Mouse (Mus musculus) heart, adult 8-10 months (tissue): ENCODE data around the gene P3h1. TPM values are rescaled to one million over a fixed set of nuclear protein-coding genes. Genes with fewer than 3 reads are reported as not detected.

Experiments
- DNase-seq: peaks from one replicate; pipeline ENCODE4 v3.0.0; 2022; ENCODE audit warnings: low spot score
- total RNA-seq, 4 experiments: library from RNA; stranded (reverse); gene quantifications; 2 replicates each; pipeline ENCODE4 v1.2.4; 2022

Gene P3h1
- total RNA-seq, 4 experiments from 2014 or later: 9.1 to 10.8 (median 10.3) TPM

DNA sequence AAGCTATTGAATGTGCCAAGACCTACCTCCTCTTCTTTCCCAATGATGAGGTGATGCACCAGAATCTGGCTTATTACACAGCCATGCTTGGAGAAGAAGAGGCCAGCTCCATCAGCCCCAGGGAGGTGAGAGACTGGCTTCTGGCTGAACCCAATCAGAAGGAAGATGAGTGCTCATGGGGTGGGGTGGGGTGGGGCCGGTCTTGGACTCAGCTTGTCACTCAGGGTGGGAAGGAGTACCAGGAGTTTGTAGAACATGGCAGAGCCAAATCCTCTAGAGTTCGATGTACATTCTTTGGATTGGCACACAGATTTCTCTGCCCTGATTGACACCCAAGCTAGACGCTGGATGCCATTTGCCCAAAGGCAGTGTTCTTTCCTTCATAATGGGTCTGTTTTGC, 5.9 kb downstream of the P3h1 start:
- no peak for DNase-seq

DNA sequence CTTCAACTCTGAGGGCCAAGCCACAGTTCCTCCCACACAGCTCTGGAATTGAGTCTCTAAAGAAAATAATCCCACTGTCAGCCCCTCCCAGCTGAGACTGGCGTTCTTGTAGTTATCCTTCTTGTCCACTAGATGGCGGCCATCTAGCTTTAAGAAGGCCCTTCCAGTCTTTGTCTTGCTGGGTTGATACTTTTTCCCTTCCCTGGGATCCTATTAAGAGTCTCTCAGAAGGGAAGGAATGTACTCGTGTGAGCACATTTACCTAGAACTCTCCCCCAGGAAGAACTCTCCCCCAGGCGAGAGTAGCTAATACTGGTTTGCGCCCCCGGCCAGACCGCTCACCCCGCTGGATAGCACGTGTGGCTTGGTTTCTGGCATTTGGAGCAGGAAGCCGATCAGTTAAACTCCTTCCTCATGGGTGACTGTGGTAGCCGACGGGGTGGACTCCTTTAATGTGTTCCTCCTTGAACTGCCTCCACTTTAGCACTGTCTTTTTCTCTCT, 6.5 kb downstream of the P3h1 start:
- peak; percentile 62 for DNase-seq

DNA sequence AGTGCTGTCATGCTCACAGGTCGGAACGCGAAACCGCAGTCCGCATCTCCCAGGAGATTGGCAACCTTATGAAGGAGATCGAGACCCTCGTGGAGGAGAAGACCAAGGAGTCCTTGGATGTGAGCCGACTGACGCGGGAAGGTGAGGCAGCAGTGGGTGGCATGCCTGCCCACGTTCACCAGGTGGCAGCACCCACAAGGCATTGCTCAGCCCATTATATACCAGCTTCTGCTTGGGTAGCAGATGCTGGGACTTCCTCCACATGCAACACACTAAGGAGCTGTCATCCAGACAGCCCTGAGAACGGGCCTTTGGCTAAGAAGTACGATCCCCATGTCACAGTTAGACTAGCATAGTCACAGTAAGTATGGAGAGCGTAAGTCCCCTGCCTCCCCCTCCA, 8.9 kb downstream of the P3h1 start:
- DNase-seq: no peak

DNA sequence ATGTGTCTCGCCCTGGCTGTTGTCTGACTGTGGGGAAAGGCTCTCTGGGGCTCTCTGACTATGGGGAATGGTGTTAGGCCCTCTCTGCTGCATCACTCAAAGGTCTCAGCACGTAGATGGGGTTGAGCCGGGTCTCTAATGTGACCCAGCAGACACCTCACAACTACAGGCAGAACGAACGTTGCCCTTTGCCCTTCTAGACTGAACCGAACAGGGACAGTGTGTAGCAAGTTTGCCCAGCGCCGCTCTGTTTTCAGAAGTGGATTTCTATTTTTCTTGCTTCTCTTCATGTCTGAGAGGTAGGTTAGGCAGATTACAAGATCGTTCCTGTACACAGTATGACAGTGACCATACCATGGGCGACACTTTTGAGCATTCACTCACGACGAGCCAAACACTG, 9.9 kb downstream of the P3h1 start:
- no peak for DNase-seq

DNA sequence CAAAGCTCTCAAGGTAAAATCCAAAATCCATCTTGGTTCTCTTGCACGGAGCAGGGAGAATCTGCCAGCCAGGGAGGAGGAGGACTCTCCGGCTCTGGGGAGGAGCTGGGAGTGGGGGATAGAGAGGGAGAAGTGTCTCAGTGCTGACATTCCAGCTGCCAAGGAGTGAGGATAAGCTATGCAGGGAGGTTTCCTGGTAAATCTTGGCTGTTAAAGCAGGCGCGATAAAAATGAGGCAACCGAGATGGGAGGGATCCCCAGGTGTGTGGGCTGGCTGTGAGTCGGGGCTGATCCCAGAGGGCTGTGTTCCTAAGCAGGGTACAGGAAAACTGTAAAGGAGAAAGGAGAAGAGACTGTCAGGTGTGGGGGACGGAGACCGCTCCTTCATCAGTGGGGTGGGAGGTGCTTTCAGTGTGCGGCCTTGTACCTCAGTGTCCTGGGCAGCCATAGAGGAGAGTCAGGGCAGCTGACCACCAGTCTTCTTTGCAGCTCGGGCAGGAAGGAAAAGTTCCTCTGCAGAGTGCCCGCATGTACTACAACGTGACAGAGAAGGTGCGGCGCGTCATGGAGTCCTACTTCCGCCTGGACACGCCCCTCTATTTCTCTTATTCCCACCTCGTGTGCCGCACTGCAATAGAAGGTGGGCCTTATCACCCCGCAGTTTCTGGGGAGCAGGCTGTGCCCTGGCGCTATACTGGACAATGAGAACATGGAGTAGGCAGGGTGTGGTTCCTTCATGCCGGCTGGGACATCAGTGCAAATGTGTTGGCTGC, 11.9 kb downstream of the P3h1 start:
- no peak for DNase-seq

DNA sequence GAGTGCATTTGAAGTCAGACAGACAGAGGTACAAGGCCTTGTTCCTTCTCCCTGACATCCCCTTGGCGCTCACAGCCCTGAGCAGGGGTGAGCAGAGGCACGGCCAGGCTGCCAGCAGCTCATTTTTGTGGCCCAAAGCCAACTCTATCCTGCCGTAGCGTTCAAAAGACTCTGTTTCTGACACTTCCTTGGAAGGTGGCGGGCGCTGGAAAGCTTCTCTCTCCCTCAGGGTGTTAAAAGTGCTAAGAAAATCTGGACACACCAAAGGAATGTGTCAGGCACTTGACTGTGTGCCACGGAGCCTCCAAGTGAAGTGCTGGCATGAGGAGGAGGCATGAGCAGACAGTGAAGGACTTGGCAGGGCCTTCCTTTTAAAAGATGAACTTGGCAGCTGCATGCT, 12.8 kb downstream of the P3h1 start:
- DNase-seq: no peak

DNA sequence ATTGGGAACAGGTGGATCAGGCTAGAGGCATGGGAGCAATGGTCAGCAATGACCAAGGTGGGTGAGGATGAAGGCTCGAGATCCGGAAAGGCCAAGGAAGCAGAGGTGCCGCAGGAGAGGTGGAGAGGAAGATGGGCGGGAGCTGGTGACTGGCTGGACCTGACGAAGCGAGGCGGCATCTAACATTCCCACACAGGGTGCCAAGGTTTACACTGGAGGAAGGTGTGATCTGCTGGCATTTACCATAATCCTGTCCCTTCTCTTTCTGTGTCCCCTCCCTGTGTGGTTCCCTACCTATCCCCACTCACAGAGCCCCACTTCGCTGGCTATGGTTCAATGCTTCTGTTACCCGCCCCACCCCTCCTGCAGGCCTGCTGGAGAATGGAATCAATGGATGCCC, 13.2 kb downstream of the P3h1 start:
- no peak for DNase-seq

DNA sequence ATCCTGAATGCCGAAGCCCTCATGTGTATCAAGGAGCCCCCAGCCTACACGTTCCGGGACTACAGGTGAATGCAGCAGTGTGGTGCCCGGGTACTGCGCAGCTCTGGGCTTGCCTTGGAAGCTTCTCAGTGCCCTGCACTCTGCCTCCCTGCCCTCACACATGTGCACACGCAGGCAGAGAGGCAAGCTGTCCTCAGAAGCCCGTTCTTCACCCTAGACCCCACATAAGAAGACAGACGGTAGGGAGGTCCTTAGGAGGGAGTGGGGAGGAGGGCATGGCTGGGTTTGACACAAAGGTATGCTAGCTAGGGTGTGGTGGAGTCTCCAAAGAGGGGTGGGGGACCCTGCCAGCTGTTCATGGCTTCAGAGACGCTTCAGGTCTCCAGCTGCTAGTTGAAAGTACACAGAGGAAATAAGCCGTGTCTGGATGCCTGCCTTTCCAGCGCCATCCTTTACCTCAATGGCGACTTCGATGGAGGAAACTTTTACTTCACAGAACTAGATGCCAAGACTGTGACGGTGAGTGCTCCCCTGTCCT, 14.0 kb downstream of the P3h1 start:
- DNase-seq: no peak

DNA sequence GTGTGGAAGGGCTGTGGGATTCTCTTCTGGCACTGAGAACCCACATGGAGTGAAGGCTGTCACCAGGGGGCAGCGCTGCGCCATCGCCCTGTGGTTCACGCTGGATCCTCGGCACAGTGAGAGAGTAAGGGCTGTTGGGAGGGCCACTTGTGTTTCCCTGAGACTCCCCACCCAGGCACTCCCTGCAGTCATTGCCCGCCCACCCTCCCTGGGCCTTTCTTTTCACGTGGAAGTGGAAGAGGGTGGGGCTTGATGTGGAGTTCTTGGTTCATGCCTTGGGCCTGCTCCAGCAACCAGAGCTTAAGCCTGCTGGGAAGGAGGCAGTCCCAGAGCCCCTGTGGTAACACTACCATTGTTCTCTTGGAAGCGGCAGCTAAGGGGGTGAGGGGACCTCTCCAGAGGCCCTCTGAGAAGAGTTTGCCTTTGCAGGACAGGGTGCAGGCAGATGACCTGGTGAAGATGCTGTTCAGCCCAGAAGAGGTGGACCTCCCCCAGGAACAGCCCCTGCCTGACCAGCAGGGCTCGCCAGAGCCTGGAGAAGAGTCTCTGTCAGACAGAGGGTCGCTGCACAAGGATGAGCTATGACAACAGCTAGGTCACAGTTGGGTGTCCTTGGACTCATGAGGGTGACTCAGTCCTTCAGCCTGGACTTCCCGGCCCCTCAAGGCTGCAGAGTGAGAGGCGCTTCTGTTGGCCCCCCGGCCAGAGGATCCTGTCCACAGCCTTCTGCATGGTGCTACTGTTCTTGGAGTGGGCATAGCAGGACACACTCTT, 14.9 kb downstream of the P3h1 start:
- DNase-seq: peak; percentile 85

DNA sequence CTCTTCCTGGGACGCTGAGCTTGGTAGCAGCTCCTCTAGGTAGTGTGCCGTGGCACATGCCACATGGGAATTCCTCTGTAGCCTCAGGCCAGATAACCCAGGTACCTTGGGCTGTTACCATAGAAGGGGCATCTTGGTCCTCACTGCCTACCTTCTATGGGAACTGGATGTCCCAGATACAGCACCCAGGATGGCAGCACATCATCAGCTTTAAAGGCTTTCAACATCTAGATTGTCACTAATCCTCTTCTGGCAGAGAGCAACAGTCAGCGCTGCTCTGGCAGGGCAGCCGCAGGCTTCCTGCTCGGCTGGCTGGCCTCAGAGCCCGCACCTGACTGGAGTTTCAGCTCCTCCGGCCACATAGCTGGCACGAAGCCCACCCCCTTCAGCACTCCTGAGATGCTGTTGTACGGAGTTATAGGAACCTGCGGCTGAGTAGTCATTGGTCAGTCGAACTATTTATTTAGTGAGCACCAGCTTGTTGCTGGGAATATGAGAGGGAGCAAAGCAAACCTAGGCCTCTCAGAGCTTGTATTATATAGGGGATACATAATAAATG, 15.8 kb downstream of the P3h1 start:
- no peak for DNase-seq

DNA sequence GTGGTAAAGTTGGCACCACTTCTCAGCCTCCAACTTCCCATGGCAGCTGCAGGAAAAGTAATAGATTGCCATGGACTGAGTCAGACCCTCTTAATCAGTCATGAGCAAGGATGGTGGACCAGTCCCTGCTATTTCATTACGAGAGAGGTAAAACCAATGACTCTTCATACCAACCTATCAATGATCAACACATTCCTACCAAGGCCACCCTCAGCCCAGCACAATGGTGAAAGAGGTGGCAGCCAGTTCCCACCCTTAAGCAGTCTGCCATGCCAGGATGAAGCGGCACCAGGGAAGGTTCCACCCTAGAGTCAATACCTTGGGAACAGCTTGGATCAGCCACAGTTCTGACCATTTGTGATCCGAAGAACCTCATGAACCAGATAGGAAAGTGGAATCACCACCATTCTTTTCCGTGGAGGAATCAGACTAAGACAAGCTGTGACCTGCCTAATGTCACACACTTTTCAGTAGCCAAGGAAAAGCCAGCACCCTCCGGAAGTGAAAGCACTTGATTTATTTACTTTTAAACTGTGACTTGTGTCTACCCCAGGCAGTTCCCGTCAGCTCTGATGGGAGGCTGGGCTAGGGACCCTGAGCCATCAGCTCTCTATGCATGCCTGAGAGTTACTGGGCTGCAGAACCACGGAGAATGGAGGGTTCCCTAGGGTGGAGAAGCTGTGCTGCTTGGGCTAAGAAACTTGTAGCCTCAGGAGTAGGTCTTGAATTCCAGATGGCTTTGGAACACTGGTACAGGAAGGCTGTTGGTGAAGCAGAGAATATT, 19.5 kb downstream of the P3h1 start:
- no peak for DNase-seq

DNA sequence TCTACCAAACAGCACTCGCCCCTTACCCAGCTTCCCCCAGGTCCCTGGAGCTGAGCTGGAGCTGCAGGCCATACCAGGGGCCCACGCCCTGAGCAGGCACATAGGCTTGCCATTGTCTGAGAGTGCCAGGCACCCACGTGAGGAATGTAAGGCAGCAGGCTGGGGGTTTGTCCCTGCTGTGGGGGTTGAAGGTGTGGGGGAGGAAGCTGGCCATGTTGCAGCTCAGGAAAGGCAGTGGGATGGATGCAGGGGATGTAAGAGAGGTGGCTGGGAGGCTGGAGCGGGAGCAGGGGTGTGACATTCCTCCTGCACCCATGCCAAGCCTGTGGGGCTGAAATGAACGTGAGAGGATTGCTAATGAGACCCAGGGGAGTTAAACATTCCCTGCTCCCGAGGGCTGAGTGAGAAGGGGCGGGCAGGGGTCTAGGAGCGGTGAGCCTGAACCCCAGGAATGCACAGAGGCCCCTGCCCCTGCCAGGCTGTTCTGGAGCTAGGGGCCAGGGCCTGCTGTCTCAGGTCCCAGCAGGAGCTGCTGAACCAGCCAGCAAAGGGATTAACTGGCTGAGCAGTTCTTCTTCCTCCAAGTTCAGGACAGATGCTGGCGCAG, 21.4 kb downstream of the P3h1 start:
- DNase-seq: no peak

DNA sequence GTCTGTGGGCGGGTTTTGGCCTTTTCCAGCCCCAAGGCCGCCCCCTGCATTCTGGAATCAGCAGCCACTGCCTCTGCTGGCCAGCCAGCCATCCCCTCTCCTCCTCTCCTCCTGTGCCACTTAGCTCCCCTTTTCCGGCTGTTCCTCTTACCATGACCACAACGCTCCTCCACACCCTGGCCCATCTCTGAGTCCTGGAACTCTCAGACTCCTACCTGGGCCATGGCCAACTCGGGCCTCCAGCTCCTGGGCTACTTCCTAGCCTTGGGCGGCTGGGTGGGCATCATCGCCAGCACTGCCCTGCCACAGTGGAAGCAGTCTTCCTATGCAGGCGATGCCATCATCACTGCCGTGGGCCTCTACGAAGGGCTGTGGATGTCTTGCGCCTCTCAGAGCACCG, 22.6 kb downstream of the P3h1 start, which contains the start of gene Cldn19:
TSS of gene Cldn19 (plus strand) at position 64 of the 400 bp plus-strand sequence.
- no peak for DNase-seq

DNA sequence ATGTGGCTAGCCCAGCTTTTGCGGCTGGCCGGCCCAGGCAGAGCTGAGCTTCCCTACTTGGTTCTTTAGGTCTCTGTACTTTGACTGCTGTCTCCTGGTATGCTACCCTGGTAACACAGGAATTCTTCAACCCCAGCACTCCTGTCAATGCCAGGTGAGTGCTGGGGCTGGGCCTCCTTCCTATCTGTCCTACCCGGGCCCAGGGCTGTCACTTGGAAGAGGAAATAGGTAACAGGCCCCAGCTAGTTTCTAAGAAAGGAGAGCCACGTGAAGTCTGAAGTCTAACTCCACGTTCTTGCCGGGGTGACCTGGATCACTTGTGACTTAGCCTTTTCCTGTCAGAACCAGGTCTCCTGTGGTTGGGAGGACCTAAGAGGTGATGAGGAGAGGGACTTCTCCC, 24.4 kb downstream of the P3h1 start:
- no peak for DNase-seq

DNA sequence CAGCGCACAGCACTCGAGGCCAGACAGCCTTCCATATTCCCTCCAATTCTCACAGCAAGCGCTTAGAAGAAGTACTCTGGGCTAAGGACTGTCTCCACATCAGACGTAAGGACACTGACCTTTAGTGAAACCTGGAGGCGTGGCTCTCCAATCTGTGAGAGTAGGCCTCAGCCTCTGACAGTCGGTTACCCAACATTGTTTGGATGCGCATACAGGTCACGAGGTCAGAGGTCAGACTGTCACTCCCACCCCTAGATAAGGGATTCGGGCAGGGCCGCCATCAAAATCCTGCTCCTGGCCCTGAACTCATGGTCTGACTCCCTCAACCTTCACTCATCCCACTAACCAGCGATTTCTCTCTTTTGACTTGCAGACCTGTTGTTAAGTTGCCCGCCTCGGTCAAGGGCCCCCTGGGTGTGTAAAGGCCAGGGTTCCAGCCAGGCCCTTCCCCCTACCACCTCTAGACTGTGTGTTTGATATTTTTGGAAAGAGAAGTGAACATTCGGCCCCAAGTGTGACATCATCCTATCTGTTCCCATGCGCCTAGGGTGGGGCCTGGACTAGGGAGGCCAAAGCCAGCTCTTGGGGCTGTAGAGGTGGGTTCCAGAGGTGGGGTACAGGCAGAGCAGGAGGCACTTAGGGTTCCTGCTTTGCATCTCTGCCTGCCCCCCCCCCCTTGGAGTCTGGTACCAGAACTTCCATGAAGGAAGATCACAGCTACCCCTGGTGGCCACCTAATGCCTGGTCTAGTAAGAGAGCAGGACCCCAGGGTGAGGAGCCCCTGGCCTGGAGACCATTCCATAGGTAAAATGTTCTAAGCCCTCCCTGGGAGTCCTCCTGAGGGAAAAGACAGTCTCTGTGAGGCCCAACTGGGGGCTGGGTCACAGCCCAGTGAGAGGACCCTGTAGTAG, 26.9 kb downstream of the P3h1 start:
- DNase-seq: no peak

DNA sequence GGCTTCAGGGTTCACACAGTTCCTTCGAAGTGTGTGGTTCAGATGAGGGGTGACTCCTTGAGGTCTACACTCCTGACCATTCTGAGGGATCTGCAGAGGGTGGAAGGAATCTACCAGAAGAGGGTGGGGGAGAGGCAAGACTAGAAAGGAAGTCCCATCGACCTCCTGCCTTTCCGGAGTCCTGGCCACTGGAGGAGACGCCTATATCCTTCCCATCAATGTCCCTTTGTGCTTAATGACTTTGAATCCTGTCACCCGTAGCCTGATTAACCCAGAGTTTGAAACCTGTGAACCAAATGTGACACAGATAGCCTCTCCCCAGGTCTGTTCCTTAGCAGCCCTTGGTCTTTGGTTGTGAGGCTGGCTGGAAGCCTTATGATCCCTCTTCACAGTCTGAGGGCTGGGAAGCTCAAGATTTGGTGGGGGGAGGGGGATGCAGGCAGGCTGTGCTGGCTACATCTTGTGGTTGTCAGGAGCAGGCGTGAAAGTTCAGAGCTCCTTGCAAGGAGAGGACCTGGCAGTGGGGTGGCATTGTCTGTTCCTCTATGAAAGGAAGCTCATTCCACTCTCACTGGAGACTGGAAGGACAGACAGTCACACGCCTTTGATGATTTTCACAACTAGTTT, 28.5 kb downstream of the P3h1 start:
- peak; percentile 67 for DNase-seq

DNA sequence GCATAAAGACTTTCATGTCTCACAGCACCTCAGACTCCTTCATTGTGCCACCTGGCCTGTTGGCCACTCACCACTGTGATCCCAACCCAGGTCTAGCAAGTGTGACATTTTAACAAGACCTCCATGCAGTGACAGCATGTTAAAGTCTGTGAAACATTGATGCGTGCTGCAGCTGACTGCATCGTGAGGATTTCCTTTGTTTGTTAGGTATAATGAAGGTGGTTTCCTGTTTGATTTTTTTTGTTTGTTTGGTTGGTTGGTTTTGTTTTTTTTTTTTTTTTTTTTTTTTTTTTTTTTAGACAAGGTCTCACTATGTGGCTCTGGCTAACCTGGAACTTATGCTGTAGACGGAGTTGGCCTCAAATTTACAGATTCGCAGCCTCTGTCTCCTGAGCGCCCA, 29.8 kb downstream of the P3h1 start:
- no peak for DNase-seq

DNA sequence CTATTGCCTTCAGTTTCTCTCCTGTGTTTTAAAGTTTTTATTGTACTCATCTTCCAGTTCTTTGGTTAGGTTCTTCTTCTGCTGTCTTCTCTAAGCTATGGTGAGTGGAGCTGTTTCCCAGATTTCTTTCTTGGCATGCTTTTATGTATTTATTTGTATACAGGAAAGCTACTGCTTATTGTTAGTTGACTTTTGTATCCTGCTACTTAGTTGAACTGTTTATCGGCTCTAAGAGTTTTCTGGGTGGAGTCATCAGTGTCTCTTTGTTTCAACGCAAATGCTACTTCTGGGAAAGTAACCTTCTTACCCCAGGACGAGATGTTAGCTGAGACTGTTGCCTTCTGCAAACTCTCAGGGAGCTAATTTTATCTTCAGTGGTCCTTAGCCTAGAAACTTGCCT, 30.7 kb downstream of the P3h1 start:
- no peak for DNase-seq

DNA sequence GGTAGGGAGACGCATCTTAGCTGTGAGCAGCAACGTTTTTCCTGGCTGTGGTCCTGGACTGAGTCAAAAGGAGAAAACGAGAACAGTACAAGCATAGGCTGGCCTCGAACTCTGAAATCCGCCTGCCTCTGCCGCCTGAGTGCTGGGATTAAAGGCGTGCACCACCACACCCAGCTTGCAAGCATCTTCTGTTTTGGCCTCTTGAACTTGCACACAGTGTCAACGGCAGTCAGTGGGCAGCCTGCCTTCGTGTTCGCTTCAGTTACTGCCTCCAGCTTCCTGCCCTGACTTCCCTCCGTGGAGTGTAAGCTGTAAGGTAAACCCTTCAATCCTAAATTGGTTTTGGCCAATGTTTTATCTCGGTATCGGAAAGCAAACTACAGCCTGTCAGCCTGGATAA, 33.9 kb downstream of the P3h1 start:
- no peak for DNase-seq

DNA sequence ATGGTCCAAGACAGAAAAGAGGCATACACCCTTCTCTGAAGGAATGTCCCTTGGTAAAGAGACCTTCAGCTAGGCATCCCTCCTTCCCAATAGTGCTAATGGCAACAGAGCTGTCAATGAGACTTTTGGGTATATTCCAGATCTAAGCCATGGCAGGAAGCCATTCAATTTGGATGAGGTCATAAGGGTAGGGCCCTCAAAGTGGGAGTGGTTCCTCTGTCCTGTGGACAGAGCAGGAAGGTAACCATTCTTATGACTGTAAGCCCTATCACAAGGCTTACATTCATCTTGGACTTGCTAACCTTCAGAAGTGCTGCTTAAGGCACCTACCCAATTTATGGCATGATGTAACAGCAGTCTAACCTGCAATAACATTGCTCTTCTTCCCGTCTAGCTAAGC, 41.9 kb downstream of the P3h1 start:
- DNase-seq: peak; percentile 87
